Mouse (Mus musculus) neural tube, embryonic 14.5 days (tissue): Measurements from ENCODE around the gene Shank1. TPM values are rescaled to one million over a fixed set of nuclear protein-coding genes. Genes with fewer than 3 reads are reported as not detected.

Experiments
- ATAC-seq: fragments of 200-750 bp; cut with Nextera tagmentation; 2 replicates; pipeline ENCODE4 v1.8.0; 2017; ENCODE audit warnings: low read depth, mild to moderate bottlenecking, moderate TSS enrichment, moderate library complexity
- H3K27ac ChIP-seq: fragments of 300-500 bp; sonication (generic); 2 replicates; pipeline ENCODE4 v1.5.1; 2014; ENCODE audit warnings: low read depth, mild to moderate bottlenecking, control low read depth, low read length, moderate library complexity, mixed read lengths
- H3K27me3 ChIP-seq: fragments of 300-500 bp; sonication (generic); 2 replicates; pipeline ENCODE4 v1.6.1; 2014; ENCODE audit warnings: low read length; ENCODE audit not compliant: control insufficient read depth, insufficient read depth
- H3K36me3 ChIP-seq: fragments of 300-500 bp; sonication (generic); 2 replicates; pipeline ENCODE4 v1.6.1; 2014; ENCODE audit warnings: low read length, mixed read lengths; ENCODE audit not compliant: control insufficient read depth, insufficient read depth
- H3K4me1 ChIP-seq: fragments of 300-500 bp; sonication (generic); 2 replicates; pipeline ENCODE4 v1.6.1; 2014; ENCODE audit warnings: low read length; ENCODE audit not compliant: control insufficient read depth, insufficient read depth
- H3K4me2 ChIP-seq: fragments of 300-500 bp; sonication (generic); 2 replicates; pipeline ENCODE4 v1.6.1; 2014; ENCODE audit warnings: mild to moderate bottlenecking, low read depth, low read length, control low read depth
- H3K4me3 ChIP-seq: fragments of 300-500 bp; sonication (generic); 2 replicates; pipeline ENCODE4 v1.5.1; 2014; ENCODE audit warnings: low read depth, low read length, control low read depth, mixed read lengths
- H3K9ac ChIP-seq: fragments of 300-500 bp; sonication (generic); replicated peaks from 2 replicates; pipeline ENCODE4 v1.6.1; 2014; ENCODE audit warnings: low read depth, mild to moderate bottlenecking, control low read depth, low read length, mixed read lengths
- H3K9me3 ChIP-seq: fragments of 300-500 bp; sonication (generic); 2 replicates; pipeline ENCODE4 v1.6.1; 2016; ENCODE audit warnings: low read length; ENCODE audit not compliant: control insufficient read depth
- WGBS: fragments of 180-500 bp; shearing (Covaris S2); extraction: QIAGEN DNeasy Blood & Tissue Kit; methylation state at CpG from one replicate; pipeline ENCODE4 v1.1.7; 2014; 5-methylcytosine and 5-hydroxymethylcytosine counted together
- polyA plus RNA-seq: library from polyadenylated mRNA; unstranded; fragments of >200 nt; fragmentation: Nextera tagmentation; extraction: Ambion mirVana; gene quantifications from 2 replicates; pipeline ENCODE4 v1.2.1, GENCODE M21; 2014

The Shank1 gene
- polyA plus RNA-seq, 1 experiment from 2014 or later = 62.7 TPM

GRCm38 (mm10) chr7:44334139-44334538, 24.1 kb downstream of the Shank1 start:
- peaks cover 12% of the 10 kb centered on the region for H3K27me3 ChIP-seq
- ATAC-seq = no peak

DNA sequence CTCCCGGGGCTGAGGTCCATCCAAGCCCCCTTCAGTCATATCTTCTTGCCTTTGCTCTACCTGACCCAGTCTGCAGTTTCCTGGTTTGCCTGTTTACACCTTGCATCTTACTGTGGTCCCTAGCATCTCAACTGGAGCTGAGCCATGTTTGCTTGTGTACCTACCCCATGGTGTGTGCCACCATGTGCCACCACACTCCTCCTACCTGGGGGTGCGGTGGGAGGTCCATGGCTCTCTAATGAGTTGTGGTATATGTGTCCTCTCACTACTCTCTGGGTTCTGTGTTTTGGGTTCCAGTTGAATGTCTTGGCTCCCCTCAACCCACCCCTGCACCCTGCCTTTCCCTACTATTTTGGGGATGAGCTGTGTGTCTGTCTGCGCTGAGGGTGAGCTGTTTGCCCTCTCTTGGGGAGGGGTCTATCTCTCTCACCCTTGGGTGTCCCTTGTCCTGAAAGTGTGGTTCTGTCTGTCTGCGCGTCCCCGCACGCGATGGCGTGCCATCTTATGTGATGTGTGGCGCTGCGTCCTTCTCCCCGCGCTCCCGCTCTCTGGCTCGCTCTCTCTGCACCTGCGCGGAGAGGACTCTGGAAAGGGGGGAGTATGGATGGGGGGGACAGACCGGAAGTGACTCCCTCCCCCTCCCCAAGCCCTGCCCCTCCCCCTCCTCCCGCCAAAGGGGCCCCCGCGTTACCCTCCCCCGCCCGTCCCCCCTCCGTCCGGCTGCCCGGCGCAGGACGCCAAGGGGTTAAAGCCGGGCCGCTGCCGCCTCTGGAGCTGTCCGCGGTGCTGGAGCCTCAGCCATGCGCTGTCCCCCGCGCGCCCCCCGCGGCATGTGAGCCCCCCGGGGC, 25.2 kb downstream of the Shank1 start:
- Histone ChIP-seq H3K27ac (peak overlapping the region; percentile 91), H3K4me2 (peak overlapping the region; percentile 87), H3K27me3 (peaks cover 12% of the 10 kb centered on the region), H3K4me3 (peak overlapping the region; percentile 65), H3K9ac (peak overlapping the region; percentile 91), H3K36me3 (no peaks in the 10 kb centered on the region), H3K9me3 (no peaks in the 10 kb centered on the region), H3K4me1 (peaks cover 8% of the 10 kb centered on the region; the same call in 1 of the 2 replicates)
- peak; percentile 84 for ATAC-seq
- WGBS = 5% methylated on average over 18 of the region's 40 CpGs

More at GRCm38 (mm10) chr7:44334139-44334538, 24.1 kb downstream of the Shank1 start:
- Histone ChIP-seq H3K9me3 (no peaks in the 10 kb centered on the region), H3K4me2 (no peak overlapping the region), H3K9ac (no peak overlapping the region), H3K4me3 (no peak overlapping the region), H3K27ac (no peak overlapping the region), H3K36me3 (peaks cover 4% of the 10 kb centered on the region; the same call in 1 of the 2 replicates), H3K4me1 (peaks cover 8% of the 10 kb centered on the region; the same call in 1 of the 2 replicates)
- WGBS = 71% methylated on average over 14 of the region's 14 CpGs

- Histone ChIP-seq H3K9ac (peak overlapping the region; percentile 91), H3K4me1 (peaks cover 8% of the 10 kb centered on the region; the same call in 1 of the 2 replicates), H3K36me3 (no peaks in the 10 kb centered on the region), H3K27me3 (peaks cover 12% of the 10 kb centered on the region), H3K4me3 (peak overlapping the region; percentile 65), H3K9me3 (no peaks in the 10 kb centered on the region), H3K27ac (peak overlapping the region; percentile 91), H3K4me2 (peak overlapping the region; percentile 87)
- 2% methylated on average over 38 of the region's 54 CpGs for WGBS
- ATAC-seq = peak; percentile 78
Measured at GRCm38 (mm10) chr7:44336046-44337021, 26.3 kb downstream of the Shank1 start.

- under 1% methylated on average over 32 of the region's 32 CpGs for WGBS
- Histone ChIP-seq H3K27me3 (peaks cover 12% of the 10 kb centered on the region), H3K9me3 (no peaks in the 10 kb centered on the region), H3K4me3 (peak overlapping the region; percentile 65), H3K36me3 (no peaks in the 10 kb centered on the region), H3K27ac (peak overlapping the region; percentile 91), H3K9ac (peak overlapping the region; percentile 91), H3K4me2 (peak overlapping the region; percentile 87), H3K4me1 (peaks cover 8% of the 10 kb centered on the region; the same call in 1 of the 2 replicates)
- ATAC-seq = peak; percentile 10; the same call in 1 of the 2 replicates
Measured at GRCm38 (mm10) chr7:44337121-44337849, 27.2 kb downstream of the Shank1 start.

DNA sequence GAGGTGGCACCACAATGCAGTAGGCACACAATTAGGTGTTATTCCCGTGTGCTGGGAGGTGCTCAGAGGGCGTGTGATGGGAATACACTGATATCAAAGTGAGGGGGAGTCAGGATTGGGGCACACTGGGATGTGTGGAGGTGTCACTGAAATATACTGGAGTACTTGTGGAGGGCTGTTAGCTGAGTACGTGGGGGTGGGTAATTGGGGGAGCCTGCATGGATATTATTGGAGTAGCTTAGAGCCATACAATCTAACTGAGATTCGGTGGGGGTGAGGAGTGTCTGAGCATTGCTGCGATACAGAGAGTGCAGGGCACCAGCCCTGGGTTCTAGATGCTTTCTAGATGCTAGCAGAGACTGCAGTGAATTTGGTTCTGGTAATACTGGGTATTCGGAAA, 30.2 kb downstream of the Shank1 start:
- no peak for ATAC-seq
- WGBS = 67% methylated on average over 6 of the region's 6 CpGs
- no peak overlapping the region for H3K4me3 ChIP-seq
- no peak overlapping the region for H3K9ac ChIP-seq
- peaks cover 8% of the 10 kb centered on the region; the same call in 1 of the 2 replicates for H3K4me1 ChIP-seq
- H3K36me3 ChIP-seq = peaks cover 13% of the 10 kb centered on the region
- H3K27me3 ChIP-seq = peaks cover 12% of the 10 kb centered on the region
- H3K27ac ChIP-seq = no peak overlapping the region
- H3K4me2 ChIP-seq = no peak overlapping the region
- no peaks in the 10 kb centered on the region for H3K9me3 ChIP-seq

DNA sequence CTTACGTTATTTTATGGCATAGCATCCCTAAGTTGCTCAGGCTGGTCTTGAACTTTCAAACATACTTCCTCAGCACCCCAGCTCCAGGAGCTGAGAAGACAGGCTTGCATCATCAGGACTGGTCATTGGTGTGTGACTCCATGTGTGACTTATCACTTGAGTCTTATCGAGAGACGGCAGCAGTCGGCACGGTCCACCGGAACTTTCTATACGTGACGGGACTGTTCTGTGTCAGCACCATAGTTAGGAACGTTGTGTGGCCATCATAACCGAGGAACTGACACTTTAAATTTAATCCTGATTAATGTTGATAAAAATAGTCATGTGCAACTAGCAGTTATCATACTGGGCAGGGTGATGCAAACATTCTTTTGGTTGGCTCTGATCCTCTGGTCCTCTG, 31.1 kb downstream of the Shank1 start:
- no peak overlapping the region for H3K4me3 ChIP-seq
- no peak overlapping the region for H3K27ac ChIP-seq
- 85% methylated on average over 10 of the region's 10 CpGs for WGBS
- no peak overlapping the region for H3K9ac ChIP-seq
- ATAC-seq = no peak
- H3K4me2 ChIP-seq = no peak overlapping the region
- no peaks in the 10 kb centered on the region for H3K9me3 ChIP-seq
- H3K36me3 ChIP-seq = peaks cover 17% of the 10 kb centered on the region
- H3K4me1 ChIP-seq = peaks cover 8% of the 10 kb centered on the region; the same call in 1 of the 2 replicates
- peaks cover 7% of the 10 kb centered on the region for H3K27me3 ChIP-seq

DNA sequence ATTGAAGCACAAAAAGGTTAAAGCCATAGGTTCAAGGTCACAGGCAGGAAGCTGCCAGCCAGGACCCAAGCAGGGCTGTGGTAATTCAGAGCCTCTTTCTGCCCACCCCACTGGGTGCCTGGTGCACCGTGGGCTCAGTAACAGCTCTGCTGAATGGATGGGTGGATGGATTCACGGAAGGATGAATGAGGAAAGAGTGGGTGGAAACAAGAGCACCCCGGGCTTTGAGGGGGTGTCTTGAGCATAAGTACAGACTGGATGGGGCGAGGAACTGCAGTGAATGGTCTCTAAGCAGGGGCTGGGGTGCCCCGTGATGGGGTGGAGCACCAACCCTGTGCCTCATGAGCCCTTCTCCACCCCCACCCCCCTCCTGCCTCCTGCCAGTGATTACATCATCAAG, 31.7 kb downstream of the Shank1 start:
- Histone ChIP-seq H3K27ac (no peak overlapping the region), H3K4me2 (no peak overlapping the region), H3K36me3 (peaks cover 18% of the 10 kb centered on the region), H3K4me3 (no peak overlapping the region), H3K27me3 (peaks cover 4% of the 10 kb centered on the region; the same call in 1 of the 2 replicates), H3K9me3 (no peaks in the 10 kb centered on the region), H3K9ac (no peak overlapping the region), H3K4me1 (peaks cover 8% of the 10 kb centered on the region; the same call in 1 of the 2 replicates)
- WGBS = 65% methylated on average over 5 of the region's 5 CpGs
- no peak for ATAC-seq

GRCm38 (mm10) chr7:44343459-44344015, 33.5 kb downstream of the Shank1 start:
- H3K27me3 ChIP-seq = no peaks in the 10 kb centered on the region
- H3K4me3 ChIP-seq = no peak overlapping the region
- no peaks in the 10 kb centered on the region for H3K9me3 ChIP-seq
- no peaks in the 10 kb centered on the region for H3K4me1 ChIP-seq
- H3K36me3 ChIP-seq = peaks cover 18% of the 10 kb centered on the region
- no peak overlapping the region for H3K4me2 ChIP-seq
- no peak overlapping the region for H3K27ac ChIP-seq
- 31% methylated on average over 11 of the region's 11 CpGs for WGBS
- no peak overlapping the region for H3K9ac ChIP-seq
- no peak for ATAC-seq
